Mouse (Mus musculus) cerebellum, adult 2 months (tissue): ENCODE results near the gene Tmem182. TPM values are rescaled to one million over a fixed set of nuclear protein-coding genes. Genes with fewer than 3 reads are reported as not detected.

Experiments
- DNase-seq, 2 experiments: peaks; one replicate each; pipeline ENCODE4 v3.0.0; 2021
- H3K27ac ChIP-seq: fragments of 200-500 bp; 2 replicates; pipeline ENCODE4 v1.5.1; 2012; ENCODE audit warnings: low read length, control low read depth, inconsistent platforms; ENCODE audit not compliant: insufficient read depth
- H3K27me3 ChIP-seq: fragments of 200-500 bp; 2 replicates; pipeline ENCODE4 v1.6.1; 2012; ENCODE audit warnings: inconsistent platforms, mild to moderate bottlenecking, low read length, moderate library complexity; ENCODE audit not compliant: control insufficient read depth, insufficient read depth
- H3K4me1 ChIP-seq: fragments of 200-500 bp; 2 replicates; pipeline ENCODE4 v1.6.1; 2011; ENCODE audit warnings: low read length; ENCODE audit not compliant: control insufficient read depth, insufficient read depth
- H3K4me3 ChIP-seq: fragments of 200-500 bp; replicated peaks from 2 replicates; pipeline ENCODE3; 2011; ENCODE audit warnings: mild to moderate bottlenecking, low read depth, low read length, control low read depth; ENCODE audit not compliant: insufficient read depth
- CTCF ChIP-seq: fragments of 200-500 bp; IDR thresholded peaks from 2 replicates; pipeline ENCODE4 v1.5.1; 2011; ENCODE audit warnings: low read depth, mild to moderate bottlenecking, control low read depth, low read length, moderate library complexity, borderline replicate concordance; ENCODE audit not compliant: insufficient read depth
- POLR2A ChIP-seq: fragments of 200-500 bp; IDR thresholded peaks from 2 replicates; pipeline ENCODE4 v1.6.1; 2011; ENCODE audit warnings: low read length, control low read depth, borderline replicate concordance; ENCODE audit not compliant: insufficient read depth
- polyA plus RNA-seq: library from polyadenylated mRNA; depleted of rRNA; stranded (reverse); fragments of >200 nt; gene quantifications from 2 replicates; pipeline ENCODE4 v1.2.3, GENCODE M21; 2012; rRNA removed

Tmem182 gene
- polyA plus RNA-seq, 1 experiment, result 0.23 TPM

GRCm38 (mm10) chr1:40903712-40904111, 98.3 kb downstream of the Tmem182 start:
- H3K4me1 ChIP-seq, result no peaks in the 10 kb centered on the region
- TF ChIP-seq POLR2A (no peak), CTCF (no peak)
- DNase-seq, result no peak

More at GRCm38 (mm10) chr1:40903712-40904111, 98.3 kb downstream of the Tmem182 start:
- no peaks in the 10 kb centered on the region for H3K27me3 ChIP-seq
- no peak overlapping the region for H3K27ac ChIP-seq
- no peak overlapping the region for H3K4me3 ChIP-seq

Other genes starting within 250 kb of the Tmem182 start
- gene Slc9a4, start 225.5 kb upstream of the Tmem182 start, polyA plus RNA-seq, result 0.17 and 0.20 TPM in 2 replicates
- 0.92 and 1.4 TPM in 2 replicates for gene Slc9a2, start 125.0 kb upstream of the Tmem182 start, polyA plus RNA-seq
- gene Mfsd9, start 14.9 kb upstream of the Tmem182 start, polyA plus RNA-seq, result 2.9 TPM in 2 replicates